Mouse (Mus musculus): Measurements from ENCODE around the gene Usp36.

DNA sequence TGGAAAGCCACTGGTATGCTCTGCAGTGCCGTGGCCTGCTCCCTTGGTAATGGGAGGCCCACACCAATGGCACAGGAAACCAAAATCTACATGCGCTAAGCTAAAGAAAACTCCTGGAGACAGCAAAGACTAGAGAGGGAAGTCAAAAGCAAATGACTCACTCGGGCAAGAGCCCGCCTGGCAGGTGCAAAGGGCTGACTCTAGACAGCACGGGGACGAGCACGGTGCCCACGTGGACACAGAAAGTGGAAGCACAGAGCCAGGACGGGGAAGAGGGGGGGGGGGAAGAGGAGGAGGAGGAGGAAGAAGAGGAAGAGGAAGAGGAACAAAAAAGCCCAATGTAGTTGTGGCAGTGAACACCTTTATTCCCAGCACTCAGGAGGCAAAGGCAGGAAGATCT lies 15.0 kb downstream of the Usp36 start:
- TF ChIP-seq CTCF (IDR thresholded peaks at IDR 0.05; ENCODE audit: low read depth, low read length) (no peak), EP300 (IDR thresholded peaks at IDR 0.05; ENCODE audit: insufficient read depth, low read depth, low read length) (no peak), POLR2A (IDR thresholded peaks at IDR 0.05; ENCODE audit: insufficient read depth, low read length) (no peak)
